Mouse (Mus musculus) spleen, adult 2 months (tissue): ENCODE data around the gene Usp30. TPM values are rescaled to one million over a fixed set of nuclear protein-coding genes. Genes with fewer than 3 reads are reported as not detected.

Source experiments
- DNase-seq, 2 experiments: peaks; one replicate each; pipeline versions ENCODE4 v3.0.0 to v3.0.0-alpha.2; 2012 to 2021; ENCODE audit warnings: low spot score in 2 of 2, low read depth in 1 of 2
- H3K27ac ChIP-seq: fragments of 200-500 bp; 2 replicates; pipeline ENCODE4 v1.5.1; 2012; ENCODE audit warnings: low read length, inconsistent platforms; ENCODE audit not compliant: insufficient read depth
- H3K27me3 ChIP-seq: fragments of 200-500 bp; 2 replicates; pipeline ENCODE4 v1.6.1; 2012; ENCODE audit warnings: mild to moderate bottlenecking, moderate library complexity, low read length, inconsistent platforms; ENCODE audit not compliant: control insufficient read depth, insufficient read depth
- H3K36me3 ChIP-seq: fragments of 200-500 bp; 2 replicates; pipeline ENCODE4 v1.6.1; 2012; ENCODE audit warnings: mild to moderate bottlenecking, low read length, inconsistent platforms; ENCODE audit not compliant: control insufficient read depth, insufficient read depth
- H3K4me1 ChIP-seq: fragments of 200-500 bp; 2 replicates; pipeline ENCODE4 v1.6.1; 2011; ENCODE audit warnings: inconsistent platforms; ENCODE audit not compliant: control insufficient read depth, insufficient read depth, insufficient read length
- H3K4me3 ChIP-seq: fragments of 200-500 bp; 2 replicates; pipeline ENCODE4 v1.5.1; 2011; ENCODE audit warnings: mild to moderate bottlenecking, inconsistent platforms; ENCODE audit not compliant: insufficient read depth, insufficient read length; ENCODE audit errors: extremely low read depth
- CTCF ChIP-seq: fragments of 200-500 bp; IDR thresholded peaks from 2 replicates; pipeline ENCODE4 v1.5.1; 2011; ENCODE audit warnings: mild to moderate bottlenecking, inconsistent platforms; ENCODE audit not compliant: insufficient read depth, insufficient read length, insufficient replicate concordance; ENCODE audit errors: extremely low read depth
- POLR2A ChIP-seq: fragments of 200-500 bp; IDR thresholded peaks from 2 replicates; pipeline ENCODE4 v1.6.1; 2011; ENCODE audit warnings: low read depth, low read length, inconsistent platforms
- WGBS: fragments of 180-500 bp; shearing (Covaris S2); methylation state at CpG from one replicate; pipeline ENCODE4 v1.1.7; 2018; 5-methylcytosine and 5-hydroxymethylcytosine counted together
- polyA plus RNA-seq: library from polyadenylated mRNA; depleted of rRNA; stranded (reverse); fragments of >200 nt; gene quantifications from 2 replicates; pipeline ENCODE4 v1.2.3, GENCODE M21; 2012; rRNA removed

The Usp30 gene
- polyA plus RNA-seq, 1 experiment = 14.0 TPM

- Histone ChIP-seq H3K4me3 (no peak overlapping the region), H3K27ac (no peak overlapping the region), H3K4me1 (peaks cover 5% of the 10 kb centered on the region; the same call in 1 of the 2 replicates), H3K36me3 (no peaks in the 10 kb centered on the region), H3K27me3 (no peaks in the 10 kb centered on the region)
- no peak for TF ChIP-seq POLR2A
- TF ChIP-seq CTCF = no peak
- 91% methylated on average over 3 of the region's 3 CpGs for WGBS
- peak in 1 of 2 experiments; percentile 17 for DNase-seq
Measured at GRCm38 (mm10) chr5:114172936-114173335, 107.7 kb downstream of the Usp30 start.

- H3K4me1 ChIP-seq = peaks cover 5% of the 10 kb centered on the region; the same call in 1 of the 2 replicates
- 65% methylated on average over 7 of the region's 7 CpGs for WGBS
- H3K4me3 ChIP-seq = no peak overlapping the region
- TF ChIP-seq POLR2A = no peak
- TF ChIP-seq CTCF = no peak
- H3K36me3 ChIP-seq = no peaks in the 10 kb centered on the region
- no peaks in the 10 kb centered on the region for H3K27me3 ChIP-seq
- no peak overlapping the region for H3K27ac ChIP-seq
- no peak for DNase-seq
Measured at GRCm38 (mm10) chr5:114173458-114173857, 108.2 kb downstream of the Usp30 start.

DNA sequence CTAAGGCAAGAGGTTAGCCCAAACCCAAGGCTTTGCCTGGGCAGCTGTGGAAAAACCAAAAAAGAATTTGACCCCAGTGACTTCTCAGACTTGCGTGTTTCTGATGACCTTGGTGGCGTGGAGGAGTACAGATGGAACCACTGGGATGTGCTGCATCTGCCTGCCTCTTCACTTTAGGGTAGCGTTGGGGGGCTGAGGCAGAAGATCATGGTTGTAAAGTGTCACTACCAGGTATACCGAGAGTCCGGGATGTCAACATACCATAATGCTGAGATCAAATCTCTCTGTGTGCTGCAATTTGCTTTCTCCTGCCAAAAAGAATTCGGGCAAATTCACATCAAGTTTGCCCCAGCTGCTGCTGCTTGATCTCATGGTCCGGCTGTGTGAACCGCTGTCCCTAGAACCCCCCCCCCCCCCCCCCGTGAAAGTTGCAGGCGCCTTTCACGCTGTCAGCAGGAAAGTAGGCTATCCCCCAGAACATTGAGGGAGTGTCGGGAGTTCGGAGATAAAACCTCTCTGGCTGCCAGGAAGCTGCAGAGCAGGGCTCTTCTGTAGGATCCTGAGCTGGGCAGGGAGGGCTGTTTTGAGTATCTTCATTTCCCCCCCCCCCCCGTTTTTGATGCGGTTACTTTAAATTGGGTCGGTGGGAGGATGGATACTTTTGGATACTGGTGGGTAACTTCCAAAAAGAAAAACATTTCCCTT is 108.8 kb downstream of the Usp30 start:
- TF ChIP-seq POLR2A (no peak), CTCF (no peak)
- no peak for DNase-seq
- no peak overlapping the region for H3K4me3 ChIP-seq
- H3K27ac ChIP-seq = no peak overlapping the region
- H3K36me3 ChIP-seq = no peaks in the 10 kb centered on the region
- H3K4me1 ChIP-seq = peaks cover 5% of the 10 kb centered on the region; the same call in 1 of the 2 replicates
- no peaks in the 10 kb centered on the region for H3K27me3 ChIP-seq
- WGBS = 29% methylated on average over 16 of the region's 16 CpGs

Other genes starting within 250 kb of the Usp30 start
- gene Selplg, start 232.8 kb upstream of the Usp30 start, polyA plus RNA-seq = 274 and 338 TPM in 2 replicates
- 37.9 and 38.3 TPM in 2 replicates for gene Coro1c, start 156.7 kb upstream of the Usp30 start, polyA plus RNA-seq
- 16.4 and 18.9 TPM in 2 replicates for gene Ssh1, start 71.6 kb upstream of the Usp30 start, polyA plus RNA-seq
- 0.12 and 0.26 TPM in 2 replicates for gene Dao, start 61.8 kb upstream of the Usp30 start, polyA plus RNA-seq
- gene Svop, start 26.1 kb downstream of the Usp30 start, polyA plus RNA-seq = not detected in 2 replicates
- 9.0 and 9.8 TPM in 2 replicates for gene Alkbh2, start 62.8 kb downstream of the Usp30 start, polyA plus RNA-seq
- gene Ung, start 64.9 kb downstream of the Usp30 start, polyA plus RNA-seq = 5.7 and 8.8 TPM in 2 replicates
- 9.2 and 9.3 TPM in 2 replicates for gene Acacb, start 81.1 kb downstream of the Usp30 start, polyA plus RNA-seq
- gene Foxn4, start 208.3 kb downstream of the Usp30 start, polyA plus RNA-seq = not detected in 2 replicates
- gene Myo1h, start 223.7 kb downstream of the Usp30 start, polyA plus RNA-seq = 1.2 and 1.7 TPM in 2 replicates